Mouse (Mus musculus) B cell, adult 2 months (primary cell): Measurements from ENCODE around the gene Mfng.
A peak's percentile ranks its signal among the peaks of the same experiment; 100 is the strongest.

Source experiments
- DNase-seq, 2 experiments: peaks; one replicate each; pipeline ENCODE4 v3.0.0; 2022

The Mfng gene

DNA sequence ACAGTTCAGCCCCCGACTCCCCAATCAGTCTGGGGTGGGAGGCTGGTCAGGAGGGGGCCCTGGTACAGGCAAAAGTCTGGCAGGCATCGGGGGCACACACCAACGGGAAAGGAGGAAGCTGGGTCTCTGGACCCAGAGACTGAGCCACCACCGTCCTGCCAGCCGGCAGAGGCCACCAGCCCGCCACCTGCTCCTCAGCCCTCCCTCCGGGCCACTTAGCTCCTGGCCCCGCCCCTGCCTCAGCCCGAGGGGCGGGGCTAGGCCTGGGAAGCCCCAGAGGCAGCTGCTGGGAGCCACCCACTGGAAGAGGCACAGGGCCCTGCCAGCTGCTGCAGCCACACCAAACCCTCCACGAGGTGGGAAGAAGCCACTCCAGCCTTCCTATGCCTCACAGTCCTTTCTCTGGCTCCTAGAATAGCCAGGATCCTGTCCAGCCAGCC, at the start of gene Mfng:
Gene Mfng, minus strand, starts transcription at position 186 of the 440 bp plus-strand sequence.
- DNase-seq: peak; percentile 86 to 87

GRCm38 (mm10) chr15:78816074-78816391, 42.8 kb upstream of the Mfng start:
- no peak for DNase-seq

- DNase-seq: no peak
These were observed 42.2 kb upstream of the Mfng start for GRCm38 (mm10) chr15:78815314-78816073.

DNA sequence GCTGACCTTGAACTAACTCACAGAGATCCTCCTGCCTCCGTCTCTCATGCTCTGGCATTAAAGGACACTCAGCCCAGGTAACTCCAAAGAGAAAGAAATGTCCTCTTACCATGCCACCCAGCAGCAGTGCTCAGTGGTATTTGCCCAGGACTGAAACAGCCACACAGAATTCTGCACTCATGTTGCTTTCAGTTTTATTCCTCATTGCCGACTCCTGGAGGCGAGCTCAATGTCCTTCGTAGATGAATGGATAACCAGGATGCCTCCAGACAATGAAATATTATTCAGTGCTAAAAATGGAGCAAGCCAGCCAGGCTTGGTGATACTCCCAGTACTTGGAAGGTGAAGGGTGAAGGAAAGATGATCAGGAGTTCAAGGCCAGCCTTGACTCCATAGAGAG, 40.3 kb upstream of the Mfng start:
- DNase-seq: no peak

DNA sequence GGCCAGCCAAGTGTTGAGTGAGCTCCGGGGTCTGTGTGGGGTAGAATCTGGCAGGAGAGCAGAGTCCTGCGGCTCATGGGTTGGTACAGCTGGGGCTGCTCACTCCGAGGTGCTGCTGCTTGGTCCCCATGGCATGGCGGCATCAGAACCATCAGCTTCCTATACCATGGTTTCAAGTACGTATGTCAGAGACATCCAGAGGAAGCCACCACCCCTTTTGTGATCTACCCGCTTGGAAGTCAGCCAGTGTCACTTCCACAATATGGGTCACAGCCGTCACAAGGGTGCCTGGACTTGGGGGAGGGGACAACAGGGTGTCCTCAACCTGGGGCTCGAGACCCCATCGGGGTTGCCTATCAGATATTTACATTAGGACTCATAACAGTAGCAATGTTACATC, 36.9 kb upstream of the Mfng start:
- DNase-seq: no peak

- DNase-seq: no peak
These were observed 36.5 kb upstream of the Mfng start for GRCm38 (mm10) chr15:78809739-78810138.

DNA sequence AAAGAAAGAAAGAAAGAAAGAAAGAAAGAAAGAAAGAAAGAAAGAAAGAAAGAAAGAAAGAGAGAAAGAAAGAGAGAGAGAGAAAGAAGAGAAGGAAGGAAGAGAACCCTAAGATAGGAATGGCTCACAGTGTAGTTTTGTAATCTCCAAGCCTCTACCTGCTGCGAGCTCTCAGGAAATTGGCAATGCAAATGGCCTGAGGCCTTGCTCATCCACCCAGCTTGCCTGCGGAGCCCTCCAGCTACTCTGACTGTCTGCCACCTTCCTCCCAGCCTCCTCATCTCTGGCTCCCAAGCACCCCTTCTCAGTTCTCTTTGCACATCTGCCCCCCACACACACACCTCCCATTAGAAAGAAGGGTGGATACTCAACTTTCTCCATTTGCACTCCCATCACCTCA, 35.7 kb upstream of the Mfng start:
- no peak for DNase-seq

DNA sequence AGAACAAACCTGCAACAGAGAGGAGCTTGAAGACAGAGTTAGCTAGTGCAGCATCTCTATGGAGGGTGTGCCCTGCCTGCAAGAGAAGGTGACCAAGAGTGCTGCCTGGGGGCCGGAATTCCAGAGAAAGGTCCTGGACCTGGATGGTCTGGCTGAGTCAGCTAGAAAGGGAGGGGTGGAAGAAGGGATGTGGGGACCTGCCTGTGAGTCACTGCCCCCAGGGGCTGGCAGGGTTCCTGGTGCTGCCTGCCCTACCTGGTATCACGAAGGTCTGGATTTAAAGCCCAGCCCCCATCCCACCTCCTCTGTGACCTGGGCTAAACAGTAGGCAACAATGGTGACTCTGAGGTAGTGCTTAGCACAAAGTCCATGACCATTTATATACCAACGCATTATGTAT, 33.9 kb upstream of the Mfng start:
- DNase-seq: no peak

DNA sequence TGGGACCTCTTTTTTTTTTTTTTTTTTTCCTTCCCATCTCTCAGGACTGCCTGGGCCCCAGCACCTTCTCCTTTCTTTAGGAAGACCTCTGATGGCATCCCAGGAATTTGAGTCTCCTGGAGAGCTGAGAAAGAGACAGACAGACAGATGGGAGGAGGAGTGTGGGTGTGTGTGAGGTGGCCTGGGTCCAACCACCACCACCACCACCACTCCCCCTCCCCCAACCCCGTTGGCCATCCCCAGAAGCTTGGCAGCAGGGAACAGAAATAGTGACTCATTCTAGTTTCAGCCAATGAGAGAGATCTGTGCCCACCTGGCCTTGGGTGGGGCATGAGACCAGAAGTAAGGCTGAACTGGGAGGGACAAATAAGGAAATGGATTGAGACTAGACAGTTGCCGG, 33.3 kb upstream of the Mfng start:
- DNase-seq: no peak

DNA sequence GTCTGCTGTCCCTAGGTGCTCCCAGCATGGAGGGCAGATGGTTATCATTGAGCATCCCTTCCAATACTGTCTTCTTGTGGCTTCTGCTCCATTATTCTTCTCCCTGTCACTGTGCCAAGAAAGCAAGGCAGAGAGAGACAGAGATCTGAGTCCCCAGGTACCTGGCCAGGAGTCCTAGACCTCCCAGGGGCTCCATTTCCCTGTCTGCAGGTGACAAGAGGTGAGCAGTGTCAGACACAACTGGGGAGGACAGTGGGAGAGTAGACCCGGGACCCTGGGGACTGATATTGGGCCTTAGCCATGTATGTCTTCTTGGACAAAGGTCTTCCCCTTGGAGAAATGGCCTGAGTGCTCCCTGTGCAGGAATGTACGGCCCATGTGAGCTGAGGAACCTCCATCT, 32.1 kb upstream of the Mfng start:
- DNase-seq: no peak

GRCm38 (mm10) chr15:78804326-78804725, 31.1 kb upstream of the Mfng start:
- DNase-seq: no peak

DNA sequence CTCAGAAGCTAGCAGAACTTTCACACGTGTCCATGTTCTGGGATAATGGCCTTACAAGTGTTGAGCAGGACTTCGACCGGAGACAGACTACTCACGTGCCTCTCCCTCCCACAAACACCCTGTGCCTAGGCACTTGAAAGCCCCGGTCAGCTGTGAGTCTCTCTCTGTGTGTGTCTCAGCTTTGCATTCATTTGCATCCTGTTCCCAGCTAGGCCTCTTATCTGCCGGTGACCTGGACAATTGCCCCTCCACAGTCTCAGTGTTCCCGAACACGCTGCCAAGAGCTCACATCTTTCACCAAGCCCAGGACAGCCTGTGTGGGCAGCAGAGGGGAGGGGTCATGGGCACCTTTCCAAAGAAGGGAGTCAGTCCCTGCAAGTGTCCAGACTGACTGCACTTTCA, 30.2 kb upstream of the Mfng start:
- DNase-seq: no peak

- peak; percentile 42 to 57 for DNase-seq
These were observed 29.6 kb upstream of the Mfng start, which contains the start of gene Card10 for GRCm38 (mm10) chr15:78802776-78803391. Gene Card10 (minus strand): TSS chr15:78803042.

- DNase-seq: peak; percentile 27 to 32
These were observed 28.9 kb upstream of the Mfng start for GRCm38 (mm10) chr15:78801971-78802741.

GRCm38 (mm10) chr15:78801571-78801970, 28.3 kb upstream of the Mfng start:
- DNase-seq: no peak

- DNase-seq: no peak
These were observed 25.8 kb upstream of the Mfng start for GRCm38 (mm10) chr15:78799029-78799428.

- no peak for DNase-seq
These were observed 23.7 kb upstream of the Mfng start for GRCm38 (mm10) chr15:78797060-78797329.

DNA sequence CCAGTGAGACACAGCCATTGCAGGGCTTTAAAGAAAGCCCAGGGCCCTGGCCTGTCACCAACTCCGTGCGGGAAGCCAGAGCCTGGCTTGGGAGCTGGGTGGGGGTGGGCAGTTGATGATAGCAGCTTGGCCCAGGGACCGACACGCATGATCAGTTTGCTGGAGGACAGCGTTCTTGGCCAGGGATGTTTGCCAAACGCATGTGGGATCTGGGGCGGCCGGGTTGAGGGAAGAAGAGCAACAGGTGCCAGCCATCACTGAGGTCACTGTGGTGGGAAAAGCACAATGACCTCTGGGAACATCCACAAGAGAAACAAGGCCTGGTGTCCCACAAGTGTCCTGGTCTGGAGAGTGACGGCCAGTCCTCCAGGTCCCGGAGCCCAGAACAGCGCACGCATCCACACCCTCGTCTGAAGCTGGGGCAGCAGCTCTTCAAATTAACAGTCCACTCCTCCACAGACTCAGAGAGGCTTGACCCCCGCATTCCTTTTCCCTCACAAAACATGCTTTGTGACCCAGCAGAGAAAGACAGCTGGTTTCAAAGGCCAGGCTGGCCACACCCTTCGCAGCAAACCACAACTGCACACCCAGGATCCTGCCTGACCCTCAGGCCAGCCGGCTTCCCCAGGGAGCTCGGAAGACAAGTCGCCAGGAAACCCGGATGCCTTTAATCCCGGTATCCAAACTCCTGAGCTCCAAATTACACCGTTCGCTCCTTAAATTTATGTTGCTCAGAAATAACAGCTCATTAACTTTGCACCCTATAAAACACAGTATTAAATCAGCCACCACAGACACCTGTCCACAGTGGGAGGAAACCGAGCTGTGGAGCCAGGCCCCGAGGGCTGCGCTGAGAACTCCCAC, 23.2 kb upstream of the Mfng start:
- no peak for DNase-seq

DNA sequence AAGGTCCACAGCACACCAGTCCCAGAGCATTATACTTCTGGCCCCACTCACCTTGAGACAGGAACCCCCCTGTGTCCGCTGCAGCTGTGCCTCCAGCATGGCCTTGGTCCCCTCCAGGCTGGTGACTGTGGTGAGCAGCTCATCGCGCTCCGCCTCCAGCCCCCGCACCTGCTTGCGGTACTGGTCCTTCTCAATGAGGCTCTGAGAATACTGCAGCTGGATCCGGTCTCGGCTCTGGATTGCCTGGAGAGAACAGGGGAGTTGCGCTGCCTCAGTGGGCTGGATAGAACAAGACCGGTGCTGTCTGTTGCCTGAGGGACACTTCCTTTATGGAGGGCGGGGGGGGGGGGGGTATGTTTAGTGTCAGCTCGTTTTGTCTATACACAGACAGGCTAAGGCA, 17.7 kb upstream of the Mfng start:
- DNase-seq: no peak

DNA sequence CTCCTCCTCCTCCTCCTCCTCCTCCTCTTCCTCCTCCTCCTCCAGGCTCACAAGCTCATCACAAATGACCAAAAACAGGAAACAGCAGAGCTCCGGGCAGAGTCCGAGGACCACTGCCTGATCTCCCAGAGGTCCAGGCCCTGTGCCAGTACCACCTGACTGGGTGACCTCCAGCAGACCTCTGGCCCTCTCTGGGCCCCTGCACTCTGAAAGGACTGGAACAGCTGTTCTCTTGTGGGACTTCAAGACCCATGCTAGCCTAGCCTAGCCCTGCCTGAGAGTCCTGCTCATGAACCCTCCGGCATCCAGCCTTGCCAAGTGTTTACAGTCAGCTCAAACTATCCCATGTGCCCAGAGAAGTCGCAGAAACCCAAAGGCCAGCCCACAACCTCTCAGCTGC, 17.2 kb upstream of the Mfng start:
- no peak for DNase-seq

- no peak for DNase-seq
These were observed 16.5 kb upstream of the Mfng start for GRCm38 (mm10) chr15:78789721-78790323.

- DNase-seq: no peak
These were observed 14.8 kb upstream of the Mfng start for GRCm38 (mm10) chr15:78788042-78788441.
